Comparison of ENCODE assay signal across 8 mouse cellular contexts in the genomic region with DNA sequence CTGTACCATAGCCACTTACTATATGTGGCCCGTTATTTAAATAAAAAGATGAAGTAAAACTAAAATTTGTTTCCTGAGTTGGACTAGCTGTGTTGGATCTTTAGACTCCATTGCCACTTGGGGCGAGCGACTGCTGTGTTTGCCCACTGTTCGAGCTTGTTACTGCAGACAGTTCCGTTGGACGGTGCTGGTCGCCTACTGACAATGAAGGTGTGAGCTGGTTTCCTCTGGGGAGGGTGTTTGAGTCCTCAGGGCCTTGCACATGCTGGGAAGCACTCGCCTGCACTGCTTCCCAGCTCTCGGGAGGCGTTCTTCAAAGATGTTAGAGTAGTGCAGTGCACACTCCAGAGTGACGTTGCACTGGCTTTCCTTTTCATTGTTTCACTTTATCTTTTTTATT. TPM values are rescaled to one million over a fixed set of nuclear protein-coding genes. Genes with fewer than 3 reads are reported as not detected.
DNase-seq lines count a peak whose midpoint lies in the region; ATAC-seq and TF ChIP-seq lines count a peak whose summit lies in the region.

No protein-coding gene starts in this region.

- TF ChIP-seq CTCF in E14TG2a.4 (conservative IDR thresholded peaks at IDR 0.05; ENCODE audit: low read length): no peak
- no peak for TF ChIP-seq CTCF in embryonic fibroblast, embryonic 13.5 days (IDR thresholded peaks at IDR 0.05; ENCODE audit: borderline replicate concordance, insufficient read depth, low read length)

- no peaks in the 10 kb centered on the region for H3K9me3 ChIP-seq in kidney, embryonic 14.5 days (ENCODE audit: control insufficient read depth, low read length)
- no peaks in the 10 kb centered on the region for H3K9me3 ChIP-seq in E14TG2a.4 (ENCODE audit: low read length)
- H3K9me3 ChIP-seq in liver, embryonic 11.5 days (ENCODE audit: control insufficient read depth, low read length): no peaks in the 10 kb centered on the region

- no peak for DNase-seq in kidney, adult 18-20 months
- no peak for DNase-seq in liver, embryonic 11.5 days (ENCODE audit: low spot score)
- DNase-seq in right cerebral cortex, postnatal 36 days (ENCODE audit: low spot score in 2 of 2): peak; percentile 50 to 66
- DNase-seq in urinary bladder, postnatal 14 days (ENCODE audit: low spot score): no peak
- no peak for DNase-seq in embryo, embryonic 9.5 days (ENCODE audit: extremely low spot score)

- peak overlapping the region; percentile 13; the same call in 1 of the 2 replicates for H3K4me3 ChIP-seq in kidney, embryonic 14.5 days (ENCODE audit: low read length)
- H3K4me3 ChIP-seq in E14TG2a.4 (replicated peaks; ENCODE audit: low read length): peak overlapping the region; percentile 32
- H3K4me3 ChIP-seq in embryonic fibroblast, embryonic 13.5 days (ENCODE audit: insufficient read depth, low read length): peak overlapping the region; percentile 15; the same call in 1 of the 2 replicates
- H3K4me3 ChIP-seq in liver, embryonic 11.5 days (ENCODE audit: low read depth, low read length): peak overlapping the region; percentile 95

- peaks cover 34% of the 10 kb centered on the region for H3K4me1 ChIP-seq in kidney, embryonic 14.5 days (ENCODE audit: control insufficient read depth, insufficient read depth, low read length)
- H3K4me1 ChIP-seq in E14TG2a.4 (replicated peaks; ENCODE audit: low read depth, low read length): peaks cover 77% of the 10 kb centered on the region
- H3K4me1 ChIP-seq in embryonic fibroblast, embryonic 13.5 days (ENCODE audit: control insufficient read depth, insufficient read depth, low read length): peaks cover 11% of the 10 kb centered on the region; the same call in 1 of the 2 replicates
- peaks cover 42% of the 10 kb centered on the region for H3K4me1 ChIP-seq in liver, embryonic 11.5 days (replicated peaks; ENCODE audit: control insufficient read depth, insufficient read depth, low read length)

- 57% methylated on average over 11 of the region's 11 CpGs for WGBS in kidney, embryonic 14.5 days
- 38% methylated on average over 11 of the region's 11 CpGs for WGBS in liver, embryonic 11.5 days

- H3K9ac ChIP-seq in kidney, embryonic 14.5 days (ENCODE audit: low read depth, low read length): no peak overlapping the region
- H3K9ac ChIP-seq in liver, embryonic 11.5 days (ENCODE audit: low read depth, low read length): no peak overlapping the region

- no peak for ATAC-seq in kidney, embryonic 14.5 days (ENCODE audit: low FRiP score, low TSS enrichment)
- no peak for ATAC-seq in liver, embryonic 11.5 days (replicated peaks; ENCODE audit: low FRiP score)

- no peaks in the 10 kb centered on the region for H3K27me3 ChIP-seq in kidney, embryonic 14.5 days (ENCODE audit: control insufficient read depth, insufficient read depth, low read length)
- H3K27me3 ChIP-seq in E14TG2a.4 (ENCODE audit: insufficient read depth, low read length): no peaks in the 10 kb centered on the region
- H3K27me3 ChIP-seq in liver, embryonic 11.5 days (replicated peaks; ENCODE audit: control insufficient read depth, insufficient read depth, low read length): no peaks in the 10 kb centered on the region

- no peaks in the 10 kb centered on the region for H3K36me3 ChIP-seq in kidney, embryonic 14.5 days (ENCODE audit: control insufficient read depth, insufficient read depth, low read length)
- H3K36me3 ChIP-seq in E14TG2a.4 (ENCODE audit: insufficient read depth, low read length): peaks cover 31% of the 10 kb centered on the region
- H3K36me3 ChIP-seq in liver, embryonic 11.5 days (ENCODE audit: control insufficient read depth, insufficient read depth, low read length): no peaks in the 10 kb centered on the region

- peak overlapping the region; percentile 75 for H3K4me2 ChIP-seq in kidney, embryonic 14.5 days (replicated peaks; ENCODE audit: low read depth, low read length)
- peak overlapping the region; percentile 96 for H3K4me2 ChIP-seq in liver, embryonic 11.5 days

- H3K27ac ChIP-seq in kidney, embryonic 14.5 days (ENCODE audit: low read depth, low read length): no peak overlapping the region; the same call in 1 of the 2 replicates
- 0 out of 2 replicates have a peak overlapping the region, but pooled peaks have one; percentile 2 for H3K27ac ChIP-seq in embryonic fibroblast, embryonic 13.5 days (ENCODE audit: insufficient read depth, low read length)
- H3K27ac ChIP-seq in liver, embryonic 11.5 days (ENCODE audit: low read depth, low read length): peak overlapping the region; percentile 89

- no peak for TF ChIP-seq POLR2A in embryonic fibroblast, embryonic 13.5 days (IDR thresholded peaks at IDR 0.05; ENCODE audit: low read depth, low read length)

RNA-seq across cellular contexts. Expression of gene Arpc2, which starts 3.7 kb away (rescaled TPM):
- 378 and 417 TPM in 2 replicates for polyA plus RNA-seq in kidney, embryonic 14.5 days (2014; fragmentation: Nextera tagmentation; extraction: Ambion mirVana)
- polyA plus RNA-seq in embryonic fibroblast, embryonic 13.5 days (2011; ENCODE audit: insufficient read length, low read depth, missing spikeins): 446 and 515 TPM in 2 replicates
- polyA plus RNA-seq in liver, embryonic 11.5 days (2014; fragmentation: Nextera tagmentation; extraction: Ambion mirVana): 375 and 384 TPM in 2 replicates

RNA-seq across cellular contexts. Expression of gene Gpbar1, which starts 38.7 kb away (rescaled TPM):
- polyA plus RNA-seq in kidney, embryonic 14.5 days (2014; fragmentation: Nextera tagmentation; extraction: Ambion mirVana): 2.5 and 3.2 TPM in 2 replicates
- polyA plus RNA-seq in embryonic fibroblast, embryonic 13.5 days (2011; ENCODE audit: insufficient read length, low read depth, missing spikeins): 0.92 and 1.3 TPM in 2 replicates
- 2.8 and 3.2 TPM in 2 replicates for polyA plus RNA-seq in liver, embryonic 11.5 days (2014; fragmentation: Nextera tagmentation; extraction: Ambion mirVana)

RNA-seq across cellular contexts. Expression of gene Aamp, which starts 44.9 kb away (rescaled TPM):
- polyA plus RNA-seq in kidney, embryonic 14.5 days (2014; fragmentation: Nextera tagmentation; extraction: Ambion mirVana): 249 and 258 TPM in 2 replicates
- 85.7 and 90.3 TPM in 2 replicates for polyA plus RNA-seq in embryonic fibroblast, embryonic 13.5 days (2011; ENCODE audit: insufficient read length, low read depth, missing spikeins)
- 190 and 193 TPM in 2 replicates for polyA plus RNA-seq in liver, embryonic 11.5 days (2014; fragmentation: Nextera tagmentation; extraction: Ambion mirVana)

RNA-seq across cellular contexts. Expression of gene Pnkd, which starts 45.1 kb away (rescaled TPM):
- polyA plus RNA-seq in kidney, embryonic 14.5 days (2014; fragmentation: Nextera tagmentation; extraction: Ambion mirVana): 126 and 154 TPM in 2 replicates
- polyA plus RNA-seq in embryonic fibroblast, embryonic 13.5 days (2011; ENCODE audit: insufficient read length, low read depth, missing spikeins): 19.6 and 21.5 TPM in 2 replicates
- 79.7 and 84.3 TPM in 2 replicates for polyA plus RNA-seq in liver, embryonic 11.5 days (2014; fragmentation: Nextera tagmentation; extraction: Ambion mirVana)

RNA-seq across cellular contexts. Expression of gene Cxcr1, which starts 45.2 kb away (rescaled TPM):
- not detected in 2 replicates for polyA plus RNA-seq in kidney, embryonic 14.5 days (2014; fragmentation: Nextera tagmentation; extraction: Ambion mirVana)
- polyA plus RNA-seq in embryonic fibroblast, embryonic 13.5 days (2011; ENCODE audit: insufficient read length, low read depth, missing spikeins): not detected in 2 replicates
- polyA plus RNA-seq in liver, embryonic 11.5 days (2014; fragmentation: Nextera tagmentation; extraction: Ambion mirVana): not detected in 2 replicates

Comparison
In these comparisons a context has a peak if more than half of its experiments do, and no peak if none do; other contexts are left out.
1. H3K4me3 ChIP-seq: peak in every context shown above with its lines; median percentile 95 in liver, embryonic 11.5 days; 32 in E14TG2a.4; 15 in embryonic fibroblast, embryonic 13.5 days; 13 in kidney, embryonic 14.5 days.
2. DNase-seq: peak in right cerebral cortex, postnatal 36 days (2 of 2); none in kidney, adult 18-20 months (single experiment), liver, embryonic 11.5 days (single experiment), urinary bladder, postnatal 14 days (single experiment) and embryo, embryonic 9.5 days (single experiment).